Mouse (Mus musculus) gastrocnemius, postnatal 4 days (tissue): ENCODE data around the gene Pex14. TPM values are rescaled to one million over a fixed set of nuclear protein-coding genes. Genes with fewer than 3 reads are reported as not detected.

Experiments
- DNase-seq, 2 experiments: peaks; one replicate each; pipeline ENCODE4 v3.0.0; 2021 to 2022; ENCODE audit warnings: low spot score in 2 of 2, mixed read lengths in 2 of 2
- total RNA-seq, 2 experiments: library from RNA; stranded (reverse); gene quantifications; 2 replicates each; pipeline ENCODE4 v1.2.3; 2021

The Pex14 gene
- total RNA-seq, 2 experiments from 2014 or later, result 29.0 to 30.3 TPM

- no peak for DNase-seq
Measured at GRCm38 (mm10) chr4:149058298-149058697, 41.4 kb downstream of the Pex14 start.

- DNase-seq, result no peak
Measured at GRCm38 (mm10) chr4:149057470-149057869, 42.2 kb downstream of the Pex14 start.

DNA sequence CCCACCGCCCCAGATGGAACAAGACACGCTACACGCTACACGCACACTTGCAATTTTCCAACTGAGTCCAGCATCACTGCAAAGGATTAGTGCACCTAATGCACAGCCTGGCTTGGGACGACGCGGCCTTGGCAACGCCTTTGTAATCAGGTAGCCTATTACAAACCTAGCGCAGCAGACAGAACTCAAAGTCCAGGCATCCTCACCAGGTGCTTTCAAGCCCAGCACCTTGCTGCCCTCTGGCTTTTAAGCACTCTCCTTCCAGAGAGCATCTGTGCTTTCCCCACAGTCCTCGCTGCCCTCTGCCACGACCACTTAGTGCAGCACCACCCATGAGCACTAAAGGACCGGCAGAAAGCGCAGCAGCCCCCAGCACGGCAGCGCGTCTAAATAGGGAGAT lies 42.7 kb downstream of the Pex14 start:
- no peak for DNase-seq

DNA sequence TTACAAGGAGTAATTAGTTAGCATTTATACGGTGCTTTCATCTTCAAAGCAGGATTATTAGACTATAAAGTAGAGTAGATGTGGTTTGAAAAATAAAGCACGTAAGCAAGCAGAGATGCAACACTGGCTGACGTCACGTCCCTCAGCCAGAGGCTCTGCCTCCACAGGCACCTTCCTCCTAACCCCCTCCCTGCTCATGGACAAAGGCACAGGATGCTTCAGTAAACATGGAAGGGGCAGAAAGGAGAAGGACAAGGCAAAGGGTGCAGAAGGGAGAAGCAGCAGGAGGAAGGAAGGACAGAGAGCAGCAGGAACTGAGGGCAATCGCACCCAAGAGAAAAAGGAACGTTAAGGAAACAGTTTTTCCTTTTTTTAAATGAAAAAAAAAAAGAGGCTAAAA lies 43.8 kb downstream of the Pex14 start:
- DNase-seq, result no peak

GRCm38 (mm10) chr4:149049351-149050159 lies 50.1 kb downstream of the Pex14 start:
- DNase-seq, result no peak

- DNase-seq, result peak in 1 of 2 experiments; percentile 36
Measured at GRCm38 (mm10) chr4:149048625-149049228, 50.9 kb downstream of the Pex14 start.

GRCm38 (mm10) chr4:149047360-149047759 lies 52.3 kb downstream of the Pex14 start:
- DNase-seq, result peak in 1 of 2 experiments; percentile 41

DNA sequence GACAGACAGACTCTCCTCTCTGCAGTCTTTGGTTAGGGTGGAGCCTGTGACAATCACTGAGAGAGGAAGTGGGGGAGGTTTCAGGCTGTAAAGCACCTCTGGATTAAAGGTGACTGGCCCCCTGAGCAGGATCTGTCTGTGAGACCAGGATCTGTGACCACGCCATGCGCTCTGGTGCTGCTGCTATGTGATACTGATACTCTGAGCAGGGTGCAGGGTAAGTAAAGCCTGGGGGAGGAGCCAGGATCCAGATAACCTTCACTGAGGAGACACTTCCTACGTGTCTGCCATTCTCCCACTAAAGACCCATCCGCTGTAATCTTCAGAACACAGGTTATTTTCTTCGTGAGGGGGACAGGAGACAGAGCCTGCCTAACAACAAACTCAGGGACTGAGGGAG lies 53.8 kb downstream of the Pex14 start:
- no peak for DNase-seq

- no peak for DNase-seq
Measured at GRCm38 (mm10) chr4:149040289-149040688, 59.4 kb downstream of the Pex14 start.

DNA sequence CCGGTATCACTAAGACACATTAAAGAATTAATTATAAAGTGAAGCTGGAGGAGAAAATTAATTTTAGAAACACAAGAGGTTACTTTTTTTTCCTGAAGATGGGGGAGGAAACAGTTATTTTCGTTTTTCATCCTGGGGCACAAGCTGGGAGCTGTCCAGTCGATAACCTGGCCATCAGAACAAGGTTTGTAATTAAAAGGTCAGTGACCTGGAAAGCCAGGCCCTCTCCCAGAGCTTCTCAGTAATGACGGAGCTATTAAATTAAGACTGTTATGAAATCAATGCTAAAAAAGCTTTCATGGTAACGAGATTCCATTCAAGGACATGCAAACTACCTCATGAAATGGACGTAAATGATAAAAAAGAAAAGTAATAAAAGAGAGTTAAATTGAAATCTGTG lies 62.0 kb downstream of the Pex14 start:
- DNase-seq, result no peak

DNA sequence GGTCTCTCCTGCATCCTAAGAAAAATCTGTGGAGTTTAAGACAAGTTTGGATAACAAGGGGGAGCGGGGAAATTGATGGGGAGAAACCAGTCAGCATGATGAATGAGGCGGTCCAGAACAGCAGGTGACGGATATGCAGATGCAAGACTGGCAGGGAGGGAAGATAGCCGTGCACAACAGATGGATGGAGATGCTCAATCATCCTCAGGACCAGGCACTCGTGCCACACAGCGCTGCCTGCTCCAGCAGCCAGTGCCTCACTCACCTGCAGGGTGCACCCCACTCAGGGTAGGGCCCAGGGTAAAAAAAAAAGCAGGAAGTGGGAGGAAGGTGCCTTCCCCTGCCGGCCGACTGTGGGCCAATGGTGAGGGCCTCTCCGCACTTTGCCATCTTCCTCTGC lies 63.1 kb downstream of the Pex14 start:
- no peak for DNase-seq

GRCm38 (mm10) chr4:149031507-149031906 lies 68.2 kb downstream of the Pex14 start:
- no peak for DNase-seq

DNA sequence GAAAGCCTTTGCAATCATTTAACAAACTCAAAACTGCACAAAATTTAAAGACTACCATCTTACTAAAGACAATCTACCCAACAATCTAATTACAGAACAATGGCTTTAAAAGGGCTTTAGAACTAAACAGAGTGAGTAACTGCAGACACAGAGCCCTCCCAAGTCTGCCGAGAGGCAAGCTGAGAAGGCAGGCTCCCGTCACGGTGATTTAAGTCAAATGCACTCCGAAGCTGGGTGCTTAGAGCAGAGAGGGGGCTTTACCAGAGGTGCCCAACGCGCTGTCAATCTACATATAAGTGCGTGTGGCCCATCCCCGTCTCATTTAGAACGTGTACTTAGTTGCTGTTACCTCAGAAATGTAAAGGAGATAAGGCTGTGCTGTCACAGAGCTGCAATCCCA lies 72.1 kb downstream of the Pex14 start:
- DNase-seq, result no peak

- no peak for DNase-seq
Measured at GRCm38 (mm10) chr4:149025242-149025641, 74.4 kb downstream of the Pex14 start.

DNA sequence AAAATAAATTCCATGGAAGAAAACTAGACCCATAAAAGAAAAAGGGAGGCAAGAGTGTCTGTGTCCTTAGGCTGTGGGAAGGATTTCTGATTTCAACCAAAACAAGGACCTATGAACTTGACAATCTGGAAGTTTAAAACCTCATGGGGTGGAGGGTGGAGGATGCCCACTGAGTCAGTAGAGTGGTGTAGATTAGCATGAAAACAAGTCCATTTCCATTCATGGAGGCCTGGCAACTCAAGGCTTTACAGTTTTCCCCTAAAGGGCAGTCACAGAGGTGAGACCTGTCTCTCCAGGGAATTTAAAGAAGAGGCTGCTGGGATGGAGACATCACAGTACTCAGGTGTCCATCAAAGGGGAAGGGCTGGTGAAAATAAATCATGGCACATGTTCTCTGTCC lies 78.7 kb downstream of the Pex14 start:
- DNase-seq, result no peak

DNA sequence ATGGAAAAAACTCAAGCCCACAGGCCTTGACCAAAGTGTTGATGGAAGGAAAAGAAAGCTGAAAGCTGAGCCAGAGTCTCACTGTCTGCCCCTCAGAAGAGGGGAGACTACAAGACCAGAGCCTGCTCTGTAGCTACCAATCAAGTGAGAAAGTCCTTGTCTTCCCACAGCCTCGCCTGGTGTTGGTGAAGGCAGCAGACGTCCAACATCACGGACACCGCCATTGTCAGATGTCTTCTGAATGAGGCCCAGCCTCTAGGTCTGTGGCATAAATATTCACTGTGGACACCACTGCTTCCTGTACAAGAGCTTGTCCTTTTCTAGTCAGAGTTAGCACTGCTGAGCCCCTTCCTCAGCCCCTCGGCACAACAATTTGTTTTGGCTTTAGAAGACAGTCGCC lies 80.2 kb downstream of the Pex14 start:
- no peak for DNase-seq

- no peak for DNase-seq
Measured at GRCm38 (mm10) chr4:149006756-149007155, 92.9 kb downstream of the Pex14 start.

GRCm38 (mm10) chr4:149006107-149006506 lies 93.6 kb downstream of the Pex14 start:
- no peak for DNase-seq

- DNase-seq, result no peak
Measured at GRCm38 (mm10) chr4:149002441-149003093, 97.1 kb downstream of the Pex14 start.

- no peak for DNase-seq
Measured at GRCm38 (mm10) chr4:149001515-149001914, 98.2 kb downstream of the Pex14 start.

DNA sequence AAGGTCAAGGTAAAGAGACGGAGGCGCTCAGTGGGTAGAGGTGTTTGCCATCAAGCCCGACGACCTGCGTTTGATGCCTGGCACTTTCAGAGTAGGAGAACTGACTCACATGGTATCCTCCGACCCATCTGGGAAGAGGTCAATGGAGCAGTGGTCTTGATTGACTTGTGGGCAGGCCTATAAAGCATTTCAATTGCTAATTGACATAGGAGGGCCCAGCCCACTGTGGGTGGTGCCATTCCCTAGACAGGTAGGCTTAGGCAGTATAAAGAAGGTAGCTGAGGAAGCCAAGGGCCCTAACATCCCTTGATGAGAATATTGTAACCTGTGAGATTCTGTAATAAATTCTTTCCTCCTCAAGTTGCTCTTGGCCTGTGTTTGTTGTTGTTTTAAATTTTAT lies 98.9 kb downstream of the Pex14 start:
- DNase-seq, result no peak

GRCm38 (mm10) chr4:148993948-148994347 lies 105.7 kb downstream of the Pex14 start:
- no peak for DNase-seq
